Mouse (Mus musculus): Measurements from ENCODE around the gene Sf3a2. TPM values are rescaled to one million over a fixed set of nuclear protein-coding genes. Genes with fewer than 3 reads are reported as not detected.

The Sf3a2 gene
- total and polyA plus RNA-seq, 3 experiments: 50.4 to 210 TPM; not detected in 1

DNA sequence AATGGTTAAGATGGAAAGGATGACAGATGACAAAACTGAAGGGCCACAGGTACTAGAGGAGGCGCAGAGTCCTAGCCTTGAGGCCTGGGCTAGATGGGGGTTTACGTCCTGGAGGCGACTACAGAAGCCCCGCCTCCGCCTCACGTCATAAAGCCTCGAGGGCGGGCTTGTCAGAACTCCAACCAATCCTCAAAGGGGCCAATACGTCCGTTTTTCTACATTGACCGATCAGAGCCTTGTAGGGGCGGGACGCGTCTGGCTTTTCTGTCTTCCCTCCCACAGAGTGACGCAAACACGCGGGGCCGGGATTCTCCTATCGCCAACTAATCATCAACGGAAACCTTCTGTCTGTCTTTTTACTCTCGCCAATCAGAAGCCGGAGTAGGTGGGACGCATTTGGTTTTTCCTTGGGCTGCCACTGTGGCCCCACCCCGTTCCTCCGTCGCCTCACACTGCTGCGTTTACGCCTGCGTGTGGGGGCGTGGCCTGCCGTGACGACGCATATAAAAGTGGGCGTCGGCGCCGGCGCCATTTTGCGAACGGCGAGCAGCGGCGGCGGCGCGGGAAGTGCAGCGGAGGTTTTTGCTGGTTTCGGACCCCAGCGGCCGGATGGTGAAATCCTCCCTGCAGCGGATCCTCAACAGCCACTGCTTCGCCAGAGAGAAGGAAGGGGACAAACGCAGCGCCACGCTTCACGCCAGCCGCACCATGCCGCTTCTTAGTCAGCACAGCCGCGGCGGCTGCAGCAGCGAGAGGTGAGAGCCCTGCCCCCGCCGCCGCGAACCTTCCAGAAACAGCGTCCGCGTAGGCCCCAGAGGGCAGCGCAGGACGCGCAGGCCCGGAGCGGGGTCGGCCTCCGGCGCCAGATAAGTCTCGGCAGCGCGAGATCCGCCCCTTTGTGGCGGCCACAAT is 28.4 kb downstream of the Sf3a2 start, which contains the start of gene Oaz1:
Oaz1 (plus strand) TSS at position 506 of the 912 bp plus-strand sequence.
- peaks cover 0 to 19% of the 10 kb centered on the region in 2 experiments; a peak in 2 of 4 replicates for H3K36me3 ChIP-seq (ENCODE audit: control insufficient read depth in 1 of 2, insufficient read depth in 2 of 2, low read length in 2 of 2)
- H3K27me3 ChIP-seq (ENCODE audit: control insufficient read depth in 1 of 2, insufficient read depth in 2 of 2, low read length in 2 of 2): no peaks in the 10 kb centered on the region
- peaks cover 23% of the 10 kb centered on the region for H3K79me2 ChIP-seq (ENCODE audit: control insufficient read depth, insufficient read depth, low read length, poor library complexity)
- H3K4me3 ChIP-seq (ENCODE audit: control insufficient read depth in 1 of 2, insufficient read depth in 1 of 2, low read depth in 2 of 2, low read length in 2 of 2): peak within 1 kb of the TSS; percentile 97 to 98
- peak within 1 kb of the TSS; percentile 75 for H3K27ac ChIP-seq (ENCODE audit: control insufficient read depth, low read depth, low read length)
- peaks cover 9 to 24% of the 10 kb centered on the region in 2 experiments for H3K4me1 ChIP-seq (ENCODE audit: control insufficient read depth in 1 of 2, insufficient read depth in 2 of 2, low read length in 2 of 2)
- DNase-seq (ENCODE audit: low read depth, low spot score): peak; percentile 100
- peak within 1 kb of the TSS; percentile 95 for H3K9ac ChIP-seq (ENCODE audit: control insufficient read depth, low read depth, low read length, poor library complexity, severe bottlenecking)
- H3K9me3 ChIP-seq (replicated peaks; ENCODE audit: insufficient read depth, low read length): no peaks in the 10 kb centered on the region
- TF ChIP-seq BHLHE40 (IDR thresholded peaks at IDR 0.05; ENCODE audit: borderline replicate concordance, low read depth, low read length) (no peak), TBP (IDR thresholded peaks at IDR 0.05; ENCODE audit: low read depth, low read length) (peak; percentile 91), ZNF384 (IDR thresholded peaks at IDR 0.05; ENCODE audit: low read depth, low read length) (0 out of 2 replicates have a peak, but pooled peaks have one; percentile 15), GATA1 (IDR thresholded peaks at IDR 0.05; ENCODE audit: low read depth, low read length) (peak; percentile 35; the same call in 1 of the 2 replicates), CHD1 (IDR thresholded peaks at IDR 0.05; ENCODE audit: low read depth, low read length) (peak; percentile 84; the same call in 1 of the 2 replicates), ZMIZ1 (IDR thresholded peaks at IDR 0.05; ENCODE audit: low read depth, low read length) (peak; percentile 95), TCF12 (IDR thresholded peaks at IDR 0.05; ENCODE audit: low read depth, low read length) (peak; percentile 72), MXI1 (IDR thresholded peaks at IDR 0.05; ENCODE audit: low read depth, low read length) (peak; percentile 65), POLR2A (IDR thresholded peaks at IDR 0.05; ENCODE audit: control insufficient read depth in 1 of 2, insufficient read depth in 1 of 2, low read depth in 1 of 2, low read length in 2 of 2, poor library complexity in 1 of 2) (peak; percentile 74 to 75), ZKSCAN1 (IDR thresholded peaks at IDR 0.05; ENCODE audit: low read depth, low read length) (no peak), POLR2AphosphoS2 (IDR thresholded peaks at IDR 0.05; ENCODE audit: low read length) (peak; percentile 89), MYB (IDR thresholded peaks at IDR 0.05; ENCODE audit: low read depth, low read length) (no peak), JUND (IDR thresholded peaks at IDR 0.05; ENCODE audit: low read depth, low read length) (no peak), MEF2A (IDR thresholded peaks at IDR 0.05; ENCODE audit: extremely low read depth, insufficient replicate concordance, low read depth, low read length, poor library complexity, severe bottlenecking) (0 out of 2 replicates have a peak, but pooled peaks have one; percentile 28), EP300 (IDR thresholded peaks at IDR 0.05; ENCODE audit: low read depth in 1 of 2, low read length in 2 of 2) (no peak; a peak in 1 of 4 replicates), TAL1 (IDR thresholded peaks at IDR 0.05; ENCODE audit: low read length) (no peak), ELF1 (IDR thresholded peaks at IDR 0.05; ENCODE audit: low read depth, low read length) (no peak), MAX (IDR thresholded peaks at IDR 0.05; ENCODE audit: low read length) (peak; percentile 51; the same call in 1 of the 2 replicates), MAFK (IDR thresholded peaks at IDR 0.05; ENCODE audit: borderline replicate concordance, low read depth, low read length) (no peak), USF2 (IDR thresholded peaks at IDR 0.05; ENCODE audit: borderline replicate concordance in 1 of 2, insufficient read depth in 1 of 2, low read depth in 1 of 2, low read length in 2 of 2) (no peak), ETS1 (IDR thresholded peaks at IDR 0.05; ENCODE audit: low read depth, low read length) (peak; percentile 13; the same call in 1 of the 2 replicates), ZC3H11A (IDR thresholded peaks at IDR 0.05; ENCODE audit: low read depth, low read length) (no peak), SIN3A (IDR thresholded peaks at IDR 0.05; ENCODE audit: low read length) (peak; percentile 57), CHD2 (IDR thresholded peaks at IDR 0.05; ENCODE audit: low read length) (0 out of 2 replicates have a peak, but pooled peaks have one; percentile 45), HCFC1 (IDR thresholded peaks at IDR 0.05; ENCODE audit: low read depth, low read length) (peak; percentile 74), MYC (IDR thresholded peaks at IDR 0.05; ENCODE audit: low read depth, low read length) (no peak; the same call in 1 of the 2 replicates), E2F4 (IDR thresholded peaks at IDR 0.05; ENCODE audit: borderline replicate concordance, low read depth, low read length) (0 out of 2 replicates have a peak, but pooled peaks have one; percentile 41), CTCF (IDR thresholded peaks at IDR 0.05 in 2 of 3, conservative IDR thresholded peaks at IDR 0.05 in 1 of 3; ENCODE audit: control insufficient read depth in 1 of 3, insufficient read depth in 1 of 3, low read depth in 2 of 3, low read length in 3 of 3, poor library complexity in 1 of 3, severe bottlenecking in 1 of 3) (no peak), RAD21 (IDR thresholded peaks at IDR 0.05; ENCODE audit: low read depth, low read length) (no peak), POLR2AphosphoS5 (IDR thresholded peaks at IDR 0.05; ENCODE audit: borderline replicate concordance, low read depth, low read length) (no peak), NRF1 (IDR thresholded peaks at IDR 0.05; ENCODE audit: insufficient read depth, low read depth, low read length, poor library complexity, severe bottlenecking) (peak; percentile 75), KAT2A (conservative IDR thresholded peaks at IDR 0.05; ENCODE audit: low read depth, low read length) (peak; percentile 37; the same call in 1 of the 2 replicates), MAZ (IDR thresholded peaks at IDR 0.05; ENCODE audit: low read depth, low read length) (no peak; the same call in 1 of the 2 replicates), NELFE (IDR thresholded peaks at IDR 0.05; ENCODE audit: low read depth, low read length) (peak; percentile 81)

Measured in MEL (cell line).